Comparison of ENCODE assay signal across 8 mouse cellular contexts in the genomic region with DNA sequence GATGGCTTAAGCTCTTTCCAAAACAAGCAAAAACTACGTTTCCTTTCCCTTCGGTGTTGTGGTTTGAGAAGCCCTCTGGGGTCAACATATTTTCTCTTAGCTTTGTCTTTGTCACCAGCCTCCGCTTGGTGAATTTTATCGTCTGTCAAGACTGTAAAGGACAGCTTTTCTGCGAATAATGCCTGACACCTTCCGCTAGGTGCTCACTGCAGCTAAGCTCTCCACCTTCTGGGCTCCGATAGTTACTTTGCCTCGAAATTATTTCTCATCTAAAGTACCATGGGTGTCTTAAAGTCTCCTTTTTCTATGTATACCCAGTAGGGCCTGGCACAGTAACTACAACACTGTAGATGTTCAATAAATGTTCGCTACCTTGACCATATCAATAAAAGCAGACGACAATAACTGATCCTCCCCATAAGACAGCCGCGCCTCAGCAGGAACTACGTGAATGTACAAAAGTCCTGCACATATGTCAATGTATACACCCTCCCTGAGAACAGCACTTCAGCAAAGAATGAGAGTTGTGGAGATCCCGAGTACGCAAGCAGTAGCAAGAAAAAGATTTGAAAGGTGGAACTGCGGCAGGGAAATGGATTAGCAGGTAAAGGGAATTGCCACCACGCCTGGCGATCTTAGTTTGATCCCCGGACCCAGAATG. TPM values are rescaled to one million over a fixed set of nuclear protein-coding genes. Genes with fewer than 3 reads are reported as not detected.
A peak's percentile ranks its signal among the peaks of the same experiment; 100 is the strongest.
DNase-seq lines count a peak whose midpoint lies in the region; ATAC-seq lines count a peak whose summit lies in the region.

No protein-coding gene starts in this region.

- DNase-seq in layer of hippocampus, adult 8-10 months (ENCODE audit: low spot score in 2 of 2) = peak; percentile 8 to 19
- DNase-seq in layer of hippocampus, adult 11-12 months (ENCODE audit: low spot score) = no peak
- no peak for DNase-seq in forebrain, embryonic 11.5 days (ENCODE audit: low spot score)
- no peak for DNase-seq in ovary, adult 18-20 months (ENCODE audit: low spot score)

- ATAC-seq in activated CD4-positive, CD25-positive, alpha-beta regulatory T cell, adult 4 months = peak; percentile 25
- ATAC-seq in forebrain, embryonic 11.5 days (replicated peaks; ENCODE audit: low FRiP score) = no peak; the same call in 1 of the 2 replicates
- no peak for ATAC-seq in kidney, embryonic 14.5 days (ENCODE audit: low FRiP score, low TSS enrichment)
- ATAC-seq in stomach, embryonic 16.5 days (ENCODE audit: insufficient read depth, low FRiP score) = no peak

- no peaks in the 10 kb centered on the region for H3K9me3 ChIP-seq in forebrain, embryonic 11.5 days (ENCODE audit: control insufficient read depth, low read length)
- no peaks in the 10 kb centered on the region for H3K9me3 ChIP-seq in kidney, embryonic 14.5 days (ENCODE audit: control insufficient read depth, low read length)
- no peaks in the 10 kb centered on the region for H3K9me3 ChIP-seq in stomach, embryonic 16.5 days (replicated peaks; ENCODE audit: control insufficient read depth, low read length)

- peak overlapping the region; percentile 96 for H3K9ac ChIP-seq in forebrain, embryonic 11.5 days (ENCODE audit: low read length)
- peak overlapping the region; percentile 59 for H3K9ac ChIP-seq in kidney, embryonic 14.5 days (ENCODE audit: low read depth, low read length)
- H3K9ac ChIP-seq in stomach, embryonic 16.5 days (ENCODE audit: low read length) = peak overlapping the region; percentile 77

- peak overlapping the region; percentile 95 for H3K4me3 ChIP-seq in forebrain, embryonic 11.5 days (ENCODE audit: low read depth, low read length)
- H3K4me3 ChIP-seq in kidney, embryonic 14.5 days (ENCODE audit: low read length) = peak overlapping the region; percentile 89
- H3K4me3 ChIP-seq in macrophage (ENCODE audit: inconsistent target) = peak overlapping the region; percentile 60
- H3K4me3 ChIP-seq in stomach, embryonic 16.5 days (replicated peaks; ENCODE audit: low read length) = peak overlapping the region; percentile 88

- H3K4me2 ChIP-seq in forebrain, embryonic 11.5 days (ENCODE audit: low read depth, low read length, severe bottlenecking) = peak overlapping the region; percentile 81
- H3K4me2 ChIP-seq in kidney, embryonic 14.5 days (replicated peaks; ENCODE audit: low read depth, low read length) = peak overlapping the region; percentile 56
- peak overlapping the region; percentile 90 for H3K4me2 ChIP-seq in stomach, embryonic 16.5 days (ENCODE audit: low read depth, low read length)

- WGBS in forebrain, embryonic 11.5 days = 7% methylated on average over 19 of the region's 19 CpGs
- 7% methylated on average over 19 of the region's 19 CpGs for WGBS in kidney, embryonic 14.5 days
- 13% methylated on average over 19 of the region's 19 CpGs for WGBS in macrophage (ENCODE audit: missing documents)
- WGBS in stomach, embryonic 16.5 days = 4% methylated on average over 19 of the region's 19 CpGs

- H3K79me2 ChIP-seq in macrophage (ENCODE audit: inconsistent target) = peaks cover 38% of the 10 kb centered on the region

- no peaks in the 10 kb centered on the region for H3K27me3 ChIP-seq in forebrain, embryonic 11.5 days (ENCODE audit: control insufficient read depth, insufficient read depth, low read length)
- no peaks in the 10 kb centered on the region for H3K27me3 ChIP-seq in kidney, embryonic 14.5 days (ENCODE audit: control insufficient read depth, insufficient read depth, low read length)
- H3K27me3 ChIP-seq in stomach, embryonic 16.5 days (ENCODE audit: control insufficient read depth, insufficient read depth, low read length) = no peaks in the 10 kb centered on the region

- H3K4me1 ChIP-seq in forebrain, embryonic 11.5 days (replicated peaks; ENCODE audit: control insufficient read depth, insufficient read depth, low read length) = no peaks in the 10 kb centered on the region
- H3K4me1 ChIP-seq in kidney, embryonic 14.5 days (ENCODE audit: control insufficient read depth, insufficient read depth, low read length) = peaks cover 5% of the 10 kb centered on the region; the same call in 1 of the 2 replicates
- H3K4me1 ChIP-seq in stomach, embryonic 16.5 days (ENCODE audit: control insufficient read depth, insufficient read depth, low read length) = peaks cover 9% of the 10 kb centered on the region; the same call in 1 of the 2 replicates

- peak overlapping the region; percentile 77 for H3K27ac ChIP-seq in forebrain, embryonic 11.5 days (ENCODE audit: low read depth, low read length)
- peak overlapping the region; percentile 68 for H3K27ac ChIP-seq in kidney, embryonic 14.5 days (ENCODE audit: low read depth, low read length)
- peak overlapping the region; percentile 81 for H3K27ac ChIP-seq in macrophage
- peak overlapping the region; percentile 96 for H3K27ac ChIP-seq in stomach, embryonic 16.5 days (ENCODE audit: low read length)

- no peaks in the 10 kb centered on the region for H3K36me3 ChIP-seq in forebrain, embryonic 11.5 days (ENCODE audit: control insufficient read depth, insufficient read depth, low read length)
- H3K36me3 ChIP-seq in kidney, embryonic 14.5 days (ENCODE audit: control insufficient read depth, insufficient read depth, low read length) = no peaks in the 10 kb centered on the region
- H3K36me3 ChIP-seq in macrophage (ENCODE audit: inconsistent target) = no peaks in the 10 kb centered on the region
- no peaks in the 10 kb centered on the region for H3K36me3 ChIP-seq in stomach, embryonic 16.5 days (ENCODE audit: control insufficient read depth, insufficient read depth, low read length)

RNA-seq across cellular contexts. Expression of a gene that starts 0.8 kb away (rescaled TPM):
- total RNA-seq in layer of hippocampus, adult 8-10 months (2022) = 10 to 100 TPM; 52.7 to 58.6 (median 55.4) TPM
- 1 to 10 TPM; 9.6 to 9.7 TPM for polyA plus RNA-seq in activated CD4-positive, CD25-positive, alpha-beta regulatory T cell, adult 4 months (2017; shearing (Covaris generic))
- 7.1 and 9.7 TPM in 2 replicates for polyA plus RNA-seq in forebrain, embryonic 11.5 days (2014; fragmentation: Nextera tagmentation; extraction: Ambion mirVana)
- 9.2 and 16.3 TPM in 2 replicates for polyA plus RNA-seq in kidney, embryonic 14.5 days (2014; fragmentation: Nextera tagmentation; extraction: Ambion mirVana)
- total RNA-seq in macrophage (2018; cell fraction: chromatin; rRNA removed) = 100 to 1,000 TPM; 226 to 493 (median 310) TPM
- total RNA-seq in macrophage (2018; cell fraction: cytosol; rRNA removed) = 10 to 100 TPM; 27.2 to 53.9 (median 40.1) TPM
- 100 to 1,000 TPM; 117 to 399 (median 170) TPM for total RNA-seq in macrophage (2018; cell fraction: nucleus; rRNA removed)
- polyA plus RNA-seq in macrophage (2018) = 15.1 to 24.6 TPM (median 18.4 TPM) in 3 replicates
- 5.4 and 6.4 TPM in 2 replicates for polyA plus RNA-seq in stomach, embryonic 16.5 days (2015; fragmentation: Nextera tagmentation; extraction: Ambion mirVana)

Comparison
In these comparisons a context has a peak if more than half of its experiments do, and no peak if none do; other contexts are left out.
1. DNase-seq: peak in layer of hippocampus, adult 8-10 months (2 of 2); none in layer of hippocampus, adult 11-12 months (single experiment), forebrain, embryonic 11.5 days (single experiment) and ovary, adult 18-20 months (single experiment).
2. Peak in every context shown above with its lines, with median percentiles within 50 percentile points of each other: H3K27ac ChIP-seq, H3K4me2 ChIP-seq, H3K4me3 ChIP-seq and H3K9ac ChIP-seq.